Mouse (Mus musculus): ENCODE data around the gene Gabrb3. TPM values are rescaled to one million over a fixed set of nuclear protein-coding genes. Genes with fewer than 3 reads are reported as not detected.
"Not testable (repeated sequence)": the region's sequence is repeated elsewhere in the genome, so short reads cannot be mapped to it uniquely, and the experiment has no call there.

The Gabrb3 gene
- polyA plus RNA-seq, 1 experiment from 2014 or later, result 34.9 TPM

DNA sequence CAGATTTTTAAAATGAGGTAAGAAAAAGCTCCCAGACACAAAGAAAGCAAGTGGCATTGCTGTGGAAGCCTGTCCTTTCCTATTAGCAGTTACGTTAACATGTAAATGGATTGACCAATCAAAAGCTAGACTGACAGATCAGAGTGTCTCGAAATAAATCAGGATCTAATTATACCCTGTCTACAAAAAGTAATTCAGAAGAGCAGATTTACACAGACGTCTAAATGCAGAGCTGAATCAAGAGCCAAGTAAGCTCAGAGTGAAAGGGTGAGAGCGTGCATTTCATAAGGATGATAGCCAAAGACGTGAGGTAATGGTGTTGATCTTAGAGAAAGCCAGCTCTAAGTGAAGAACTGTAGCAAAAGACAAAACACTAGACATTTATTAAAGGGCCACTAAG lies 359.3 kb downstream of the Gabrb3 start:
- Histone ChIP-seq H3K36me3 (no peaks in the 10 kb centered on the region), H3K4me2 (replicated peaks) (no peak overlapping the region), H3K27me3 (no peaks in the 10 kb centered on the region), H3K9me3 (no peaks in the 10 kb centered on the region), H3K9ac (replicated peaks) (no peak overlapping the region), H3K4me1 (peaks cover 13% of the 10 kb centered on the region), H3K27ac (replicated peaks) (peak overlapping the region; percentile 41), H3K4me3 (no peak overlapping the region)
- 18% methylated on average over 5 of the region's 5 CpGs for WGBS
- ATAC-seq (replicated peaks), result peak; percentile 93

DNA sequence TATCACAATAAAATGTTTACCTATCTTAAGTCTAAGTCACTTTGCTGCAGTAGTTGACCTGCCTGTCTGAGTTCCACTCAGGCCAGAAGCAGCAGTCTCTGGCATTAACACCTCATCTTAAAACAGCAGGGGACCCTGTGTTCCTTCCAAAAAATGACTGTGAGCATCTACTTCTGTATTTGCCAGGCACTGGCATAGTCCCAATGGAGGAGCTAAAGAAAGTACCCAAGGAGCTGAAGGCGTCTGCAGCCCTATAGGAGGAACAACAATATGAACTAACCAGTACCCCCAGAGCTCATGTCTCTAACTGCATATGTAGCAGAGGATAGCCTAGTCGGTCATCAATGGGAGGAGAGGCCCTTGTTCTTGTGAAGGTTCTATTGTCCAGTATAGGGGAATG lies 366.6 kb downstream of the Gabrb3 start:
- not testable (repeated sequence) for H3K4me2 ChIP-seq (replicated peaks); H3K9me3 ChIP-seq; H3K4me3 ChIP-seq; ATAC-seq (replicated peaks); H3K4me1 ChIP-seq; H3K9ac ChIP-seq (replicated peaks); H3K27ac ChIP-seq (replicated peaks); H3K36me3 ChIP-seq; H3K27me3 ChIP-seq
- WGBS, result 63% methylated on average over 2 of the region's 2 CpGs

DNA sequence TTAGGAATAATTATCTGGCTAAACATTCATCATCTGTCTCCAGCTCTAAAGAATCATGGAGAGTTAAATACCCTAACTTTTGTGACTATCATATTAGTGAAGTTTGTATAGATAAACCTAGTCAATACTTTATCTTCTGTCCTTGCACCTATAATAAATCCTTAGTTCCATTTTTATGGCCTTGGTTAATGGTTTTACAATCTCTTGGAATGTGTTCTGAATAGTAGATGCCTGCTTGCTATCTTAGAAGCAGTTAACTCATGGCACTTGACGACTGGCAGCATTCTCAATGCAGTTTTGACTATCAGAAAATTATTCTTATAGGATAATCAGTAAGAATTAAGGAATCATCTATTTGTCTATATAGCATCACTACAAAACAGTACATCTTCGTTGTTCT lies 368.0 kb downstream of the Gabrb3 start:
- no peak for ATAC-seq (replicated peaks)
- Histone ChIP-seq H3K9ac (replicated peaks) (no peak overlapping the region), H3K27ac (replicated peaks) (no peak overlapping the region), H3K27me3 (no peaks in the 10 kb centered on the region), H3K9me3 (no peaks in the 10 kb centered on the region), H3K4me1 (no peaks in the 10 kb centered on the region), H3K36me3 (no peaks in the 10 kb centered on the region; the same call in 1 of the 2 replicates), H3K4me3 (no peak overlapping the region), H3K4me2 (replicated peaks) (no peak overlapping the region)
- WGBS, result 78% methylated on average over 2 of the region's 2 CpGs

DNA sequence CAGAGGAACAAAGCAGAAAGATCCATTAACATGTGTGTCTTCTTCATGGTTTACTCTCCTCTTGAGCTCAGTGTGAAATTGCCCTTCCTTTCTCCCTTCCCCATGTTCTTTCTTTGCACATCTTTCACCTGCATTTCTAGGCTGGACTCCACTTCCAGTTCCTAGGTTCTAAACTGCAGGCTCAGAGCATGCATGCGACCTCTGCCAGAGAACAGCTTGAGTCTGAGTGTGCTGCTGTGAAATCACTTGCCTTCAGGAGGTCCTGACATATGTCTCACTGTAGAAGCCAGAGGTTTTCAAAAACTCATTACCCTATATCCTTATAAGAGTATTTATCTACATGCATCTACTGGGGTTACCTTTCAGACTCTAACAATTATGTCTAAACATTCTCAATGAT lies 383.8 kb downstream of the Gabrb3 start:
- H3K9ac ChIP-seq (replicated peaks), result no peak overlapping the region
- no peaks in the 10 kb centered on the region for H3K36me3 ChIP-seq
- ATAC-seq (replicated peaks), result no peak
- H3K4me3 ChIP-seq, result no peak overlapping the region
- no peaks in the 10 kb centered on the region for H3K9me3 ChIP-seq
- H3K4me2 ChIP-seq (replicated peaks), result no peak overlapping the region
- H3K27me3 ChIP-seq, result no peaks in the 10 kb centered on the region
- H3K4me1 ChIP-seq, result no peaks in the 10 kb centered on the region
- 85% methylated on average over 1 of the region's 1 CpGs for WGBS
- no peak overlapping the region for H3K27ac ChIP-seq (replicated peaks)

DNA sequence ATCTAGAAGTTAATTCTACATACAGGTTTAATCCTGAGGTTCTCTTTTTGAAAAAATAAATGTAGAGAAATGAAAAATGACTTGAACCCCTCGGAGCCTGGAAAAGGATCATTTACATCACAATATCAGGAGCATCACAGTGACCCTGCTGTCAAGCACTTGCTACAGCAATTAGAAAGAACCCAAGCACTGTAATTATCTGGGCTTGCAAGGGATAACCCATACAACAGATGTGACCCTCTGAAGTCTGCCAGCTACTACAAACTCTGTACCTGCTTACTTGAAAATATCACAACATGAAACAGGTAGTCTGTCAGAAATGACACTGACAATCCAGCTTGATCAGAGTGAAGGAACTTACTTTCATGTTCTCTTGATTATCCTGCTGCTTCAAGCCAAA lies 394.2 kb downstream of the Gabrb3 start:
- ATAC-seq (replicated peaks), result no peak
- 28% methylated on average over 1 of the region's 1 CpGs for WGBS
- no peaks in the 10 kb centered on the region for H3K9me3 ChIP-seq
- no peak overlapping the region for H3K9ac ChIP-seq (replicated peaks)
- H3K27ac ChIP-seq (replicated peaks), result no peak overlapping the region
- no peaks in the 10 kb centered on the region for H3K27me3 ChIP-seq
- no peak overlapping the region for H3K4me3 ChIP-seq
- no peak overlapping the region for H3K4me2 ChIP-seq (replicated peaks)
- H3K4me1 ChIP-seq, result no peaks in the 10 kb centered on the region
- H3K36me3 ChIP-seq, result peaks cover 6% of the 10 kb centered on the region; the same call in 1 of the 2 replicates

DNA sequence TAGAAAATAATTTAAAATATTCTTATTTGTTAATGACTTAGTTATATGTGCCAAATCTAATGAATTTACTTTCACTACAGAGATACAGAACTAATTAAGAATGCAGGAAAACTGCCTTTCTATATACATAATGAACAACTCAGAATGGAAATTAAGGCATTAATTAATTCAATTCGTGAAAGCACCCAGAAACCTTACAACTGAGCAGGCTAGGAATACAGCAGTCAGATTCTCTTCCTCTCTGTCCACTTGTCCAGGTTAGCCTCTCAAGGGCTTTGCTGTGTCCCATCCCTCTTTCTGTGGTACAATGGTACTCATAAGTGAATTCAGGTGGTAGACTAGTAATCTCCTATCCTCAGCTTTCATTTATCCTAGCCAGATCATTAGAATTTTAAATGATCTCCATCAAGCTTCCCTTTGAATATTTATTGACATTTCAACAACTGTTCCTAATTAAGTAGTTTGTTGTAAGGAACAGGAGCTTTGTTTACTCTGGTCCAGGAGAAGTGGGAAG lies 422.9 kb downstream of the Gabrb3 start:
- Histone ChIP-seq H3K27me3 (no peaks in the 10 kb centered on the region), H3K9ac (replicated peaks) (no peak overlapping the region), H3K36me3 (no peaks in the 10 kb centered on the region), H3K4me1 (peaks cover 5% of the 10 kb centered on the region), H3K9me3 (0 out of 2 replicates have a peak, but pooled peaks cover 6% of the 10 kb centered on the region), H3K4me3 (no peak overlapping the region), H3K4me2 (replicated peaks) (no peak overlapping the region), H3K27ac (replicated peaks) (peak overlapping the region; percentile 72)
- WGBS, result 18% methylated on average over 1 of the region's 1 CpGs
- ATAC-seq (replicated peaks), result peak; percentile 72

DNA sequence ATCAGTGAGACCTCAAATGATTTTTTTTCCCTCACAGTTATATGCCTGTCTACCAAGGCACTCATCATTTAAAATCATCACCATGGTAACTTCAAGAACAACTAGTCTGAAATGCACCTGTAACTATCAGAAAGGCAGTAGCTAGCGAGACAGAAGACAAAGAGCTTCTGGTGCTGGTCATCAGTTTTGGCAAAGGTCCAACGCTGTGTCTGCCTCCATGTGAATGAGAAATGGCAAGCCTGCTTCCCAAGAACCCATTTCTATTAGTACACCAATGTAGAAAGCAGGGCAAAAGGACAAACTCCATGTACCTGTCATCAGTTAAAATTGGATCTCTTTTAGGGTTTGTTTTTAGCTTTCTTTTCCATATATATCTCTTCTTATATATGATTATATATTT lies 448.5 kb downstream of the Gabrb3 start:
- ATAC-seq (replicated peaks), result no peak
- WGBS, result 38% methylated on average over 2 of the region's 2 CpGs
- H3K4me2 ChIP-seq (replicated peaks), result no peak overlapping the region
- H3K9me3 ChIP-seq, result no peaks in the 10 kb centered on the region
- H3K27me3 ChIP-seq, result no peaks in the 10 kb centered on the region
- H3K9ac ChIP-seq (replicated peaks), result no peak overlapping the region
- H3K27ac ChIP-seq (replicated peaks), result no peak overlapping the region
- H3K4me3 ChIP-seq, result no peak overlapping the region
- H3K4me1 ChIP-seq, result no peaks in the 10 kb centered on the region
- H3K36me3 ChIP-seq, result no peaks in the 10 kb centered on the region

Small RNA genes within 50 kb of the gene (microRNA-seq; reads per million reads assigned to microRNA genes)
- not detected for gene Mir6389

Other genes with a start within 250 kb of the Gabrb3 start
- gene Gabrg3, start 32.5 kb upstream of the Gabrb3 start, polyA plus RNA-seq (2015; fragmentation: Nextera tagmentation; extraction: Ambion mirVana), result 4.4 and 4.7 TPM in 2 replicates
- 23.1 and 29.5 TPM in 2 replicates for gene Gabra5, start 90.4 kb downstream of the Gabrb3 start, polyA plus RNA-seq (2015; fragmentation: Nextera tagmentation; extraction: Ambion mirVana)